Mouse (Mus musculus) liver, adult 2 months (tissue): ENCODE data around the gene Ccr7.

ENCODE experiments used
- CTCF ChIP-seq: fragments of 200-500 bp; IDR thresholded peaks from 2 replicates; pipeline ENCODE4 v1.5.1; 2011; ENCODE audit warnings: low read depth, low read length, control low read depth
- POLR2A ChIP-seq: fragments of 200-500 bp; IDR thresholded peaks from 2 replicates; pipeline ENCODE4 v1.6.1; 2011; ENCODE audit warnings: low read length, control low read depth; ENCODE audit not compliant: insufficient read depth; ENCODE audit errors: extremely low read depth

DNA sequence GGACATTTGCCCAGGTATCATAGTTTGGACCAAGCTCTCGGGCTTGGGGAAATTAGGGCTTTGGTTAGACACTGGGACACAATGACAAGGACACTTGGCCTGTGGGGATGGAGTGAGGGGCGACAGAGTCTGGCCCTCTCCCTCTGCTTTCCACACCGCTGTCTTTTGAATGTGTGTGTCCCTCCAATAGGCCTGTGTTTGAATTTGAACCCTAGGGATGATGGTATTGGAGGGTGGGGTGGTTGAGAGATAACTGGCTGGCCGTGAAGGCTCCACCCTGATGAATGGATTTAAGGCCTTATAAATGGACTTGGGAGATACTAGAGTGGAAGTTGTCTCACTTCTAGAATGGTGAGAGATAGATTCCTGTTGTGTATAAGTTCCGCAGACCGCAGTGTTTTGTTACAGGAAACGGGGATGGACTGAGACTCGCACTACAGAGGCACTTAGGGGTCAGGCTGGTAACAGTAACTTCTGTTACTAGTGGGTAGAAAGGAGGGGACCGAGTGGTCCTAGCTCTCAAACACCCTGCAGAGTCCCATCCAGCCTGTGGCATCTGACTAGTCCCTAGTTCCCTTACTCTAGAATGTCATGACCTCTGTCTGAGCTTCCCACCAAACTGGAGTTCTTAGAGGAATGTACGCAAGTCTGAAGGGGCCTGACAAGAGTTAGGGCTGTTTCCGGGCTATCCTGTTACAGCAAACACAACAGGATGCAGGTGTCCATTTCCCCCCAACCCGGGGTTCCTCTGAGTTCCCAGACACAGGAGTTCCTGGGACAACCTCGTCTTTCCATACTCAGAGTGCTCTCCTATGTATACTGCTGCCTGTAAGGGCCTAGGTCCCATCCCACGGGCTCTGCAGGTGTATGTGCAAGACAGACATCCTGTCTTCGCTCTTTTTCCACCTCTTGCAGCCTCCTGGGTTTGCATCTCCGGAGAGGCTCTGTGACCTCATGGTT is 11.5 kb downstream of the Ccr7 start:
- no peak for TF ChIP-seq CTCF
- no peak for TF ChIP-seq POLR2A
